Mouse (Mus musculus) embryonic facial prominence, embryonic 11.5 days (tissue): ENCODE measurements around the gene Irf8. TPM values are rescaled to one million over a fixed set of nuclear protein-coding genes. Genes with fewer than 3 reads are reported as not detected.

Experiments used
- ATAC-seq: fragments of 200-750 bp; cut with Nextera tagmentation; replicated peaks from 2 replicates; pipeline ENCODE4 v1.8.0; 2017; ENCODE audit warnings: low read depth; ENCODE audit not compliant: insufficient number of reproducible peaks, low FRiP score, low TSS enrichment
- DNase-seq: peaks from one replicate; pipeline ENCODE4 v3.0.0-alpha.2; 2015; ENCODE audit warnings: low spot score
- H3K27ac ChIP-seq: fragments of 300-500 bp; sonication (generic); replicated peaks from 2 replicates; pipeline ENCODE4 v1.5.1; 2014; ENCODE audit warnings: mild to moderate bottlenecking, low read depth, low read length, control low read depth
- H3K27me3 ChIP-seq: fragments of 300-500 bp; sonication (generic); 2 replicates; pipeline ENCODE4 v1.6.1; 2014; ENCODE audit warnings: mild to moderate bottlenecking, low read length, moderate library complexity, mixed read lengths; ENCODE audit not compliant: control insufficient read depth, insufficient read depth
- H3K36me3 ChIP-seq: fragments of 300-500 bp; sonication (generic); replicated peaks from 2 replicates; pipeline ENCODE4 v1.6.1; 2014; ENCODE audit warnings: low read depth, mild to moderate bottlenecking, low read length, moderate library complexity, mixed read lengths; ENCODE audit not compliant: control insufficient read depth, insufficient read depth
- H3K4me1 ChIP-seq: fragments of 300-500 bp; sonication (generic); 2 replicates; pipeline ENCODE4 v1.6.1; 2014; ENCODE audit warnings: low read length, mixed read lengths; ENCODE audit not compliant: control insufficient read depth, insufficient read depth
- H3K4me2 ChIP-seq: fragments of 300-500 bp; sonication (generic); 2 replicates; pipeline ENCODE4 v1.6.1; 2014; ENCODE audit warnings: low read depth, mild to moderate bottlenecking, control low read depth, low read length, moderate library complexity
- H3K4me3 ChIP-seq: fragments of 300-500 bp; sonication (generic); 2 replicates; pipeline ENCODE4 v1.5.1; 2014; ENCODE audit warnings: low read depth, low read length, control low read depth
- H3K9ac ChIP-seq: fragments of 300-500 bp; sonication (generic); replicated peaks from 2 replicates; pipeline ENCODE4 v1.6.1; 2014; ENCODE audit warnings: mild to moderate bottlenecking, control low read depth, low read length
- H3K9me3 ChIP-seq: fragments of 300-500 bp; sonication (generic); replicated peaks from 2 replicates; pipeline ENCODE4 v1.6.1; 2016; ENCODE audit warnings: mild to moderate bottlenecking, low read length, inconsistent platforms, mixed read lengths; ENCODE audit not compliant: control insufficient read depth
- WGBS: fragments of 180-500 bp; shearing (Covaris S2); extraction: QIAGEN DNeasy Blood & Tissue Kit; methylation state at CpG from one replicate; pipeline ENCODE4 v1.1.7; 2014; 5-methylcytosine and 5-hydroxymethylcytosine counted together
- polyA plus RNA-seq: library from polyadenylated mRNA; unstranded; fragments of >200 nt; fragmentation: Nextera tagmentation; extraction: Ambion mirVana; gene quantifications from 2 replicates; pipeline ENCODE4 v1.2.1, GENCODE M21; 2014

The Irf8 gene
- polyA plus RNA-seq, 1 experiment from 2014 or later = 3.4 TPM

DNA sequence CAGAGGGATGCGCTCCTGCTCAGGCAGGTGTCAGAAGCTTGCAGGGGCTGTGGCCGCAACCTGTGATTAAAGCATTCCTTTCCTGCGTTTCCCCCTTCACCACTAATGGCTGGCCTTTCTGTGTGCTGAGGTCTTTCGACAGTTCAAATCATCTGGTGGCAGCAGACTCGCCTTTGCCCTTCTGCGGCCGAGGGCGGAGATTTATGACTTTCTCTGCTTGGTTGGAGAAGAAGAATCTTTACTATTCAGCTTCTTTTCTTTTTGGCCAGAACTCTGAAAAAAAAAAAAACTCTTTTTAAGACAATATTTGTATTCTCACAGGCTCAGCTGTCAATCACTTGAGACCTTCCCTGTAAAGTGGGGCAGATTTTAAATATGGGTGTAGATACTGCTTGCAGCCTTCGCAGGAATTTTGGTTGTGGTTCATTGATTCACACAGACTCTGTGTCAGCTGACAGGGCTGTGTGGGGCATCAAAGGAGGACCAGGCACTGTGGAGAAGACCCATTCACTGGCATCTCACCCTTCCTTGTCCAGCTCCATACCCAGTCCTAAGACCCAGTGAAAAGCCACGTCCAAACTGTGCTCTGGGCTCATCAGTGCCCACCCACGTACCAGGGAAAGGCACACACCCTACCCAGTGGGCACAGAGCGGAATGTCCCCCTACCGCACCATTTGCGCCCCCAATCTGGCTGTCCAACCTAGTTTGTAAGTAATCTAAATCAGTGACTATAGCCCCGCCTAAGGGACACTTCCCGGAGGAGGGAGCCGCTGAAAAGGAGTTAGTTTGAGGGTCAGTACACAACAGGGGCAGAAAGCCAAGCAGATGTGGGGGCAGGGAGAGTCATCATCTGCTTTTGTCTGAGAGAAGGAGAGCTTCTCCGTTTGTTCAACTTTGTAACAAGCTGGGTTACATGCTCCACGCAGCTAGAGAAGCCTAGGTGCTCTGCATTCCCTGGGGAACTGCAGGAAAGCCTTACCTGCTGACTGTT, 19.4 kb downstream of the Irf8 start:
- Histone ChIP-seq H3K4me2 (no peak overlapping the region), H3K4me3 (no peak overlapping the region), H3K9me3 (no peaks in the 10 kb centered on the region), H3K4me1 (no peaks in the 10 kb centered on the region), H3K36me3 (no peaks in the 10 kb centered on the region), H3K9ac (no peak overlapping the region), H3K27me3 (no peaks in the 10 kb centered on the region), H3K27ac (no peak overlapping the region)
- no peak for DNase-seq
- ATAC-seq = no peak
- WGBS = 55% methylated on average over 19 of the region's 19 CpGs

DNA sequence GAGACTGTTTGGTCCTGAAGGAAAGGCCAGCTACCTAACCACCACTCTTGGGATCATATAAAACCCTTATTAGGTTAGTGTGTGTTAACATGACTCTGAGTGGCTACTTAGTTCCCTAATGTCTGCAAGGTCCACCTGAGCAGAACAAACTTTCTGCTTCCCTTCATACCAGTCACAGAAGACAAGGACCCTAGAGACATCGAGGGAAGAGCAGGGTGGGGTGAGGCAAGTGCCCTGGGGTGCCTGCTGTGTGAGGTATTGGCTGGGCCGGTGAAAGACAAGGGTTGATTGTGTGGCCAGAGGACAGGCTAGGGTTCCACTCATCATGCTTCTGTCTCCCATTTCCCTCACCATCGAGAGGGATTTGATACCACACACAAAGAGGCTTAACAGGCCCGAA, 21.8 kb downstream of the Irf8 start:
- Histone ChIP-seq H3K4me1 (no peaks in the 10 kb centered on the region), H3K36me3 (no peaks in the 10 kb centered on the region), H3K9ac (no peak overlapping the region), H3K4me3 (no peak overlapping the region), H3K9me3 (no peaks in the 10 kb centered on the region), H3K27ac (no peak overlapping the region), H3K4me2 (no peak overlapping the region), H3K27me3 (no peaks in the 10 kb centered on the region)
- WGBS = 29% methylated on average over 4 of the region's 4 CpGs
- ATAC-seq (no peak), DNase-seq (no peak)

DNA sequence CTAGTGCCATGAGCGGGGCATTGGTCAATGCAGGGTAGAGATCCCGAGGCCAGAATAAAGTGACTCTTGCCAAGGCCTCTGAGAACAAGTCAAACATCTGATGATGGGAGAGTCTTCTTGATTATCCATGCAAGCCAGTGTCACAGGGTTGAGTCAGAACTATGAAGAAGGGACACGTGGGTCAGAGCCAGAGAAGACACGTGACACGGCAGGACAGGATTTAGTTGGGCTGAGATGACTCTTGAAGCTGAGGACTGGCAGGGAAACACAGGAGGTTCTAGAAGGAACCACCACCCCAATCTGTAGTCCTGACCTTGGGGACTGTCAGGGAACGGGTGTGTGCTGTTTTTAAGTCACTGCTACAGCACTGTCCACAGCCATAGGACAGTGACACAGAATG, 23.7 kb downstream of the Irf8 start:
- ATAC-seq (no peak), DNase-seq (no peak)
- Histone ChIP-seq H3K4me2 (no peak overlapping the region), H3K27me3 (no peaks in the 10 kb centered on the region), H3K9me3 (no peaks in the 10 kb centered on the region), H3K27ac (no peak overlapping the region), H3K4me1 (no peaks in the 10 kb centered on the region), H3K4me3 (no peak overlapping the region), H3K9ac (no peak overlapping the region), H3K36me3 (no peaks in the 10 kb centered on the region)
- 87% methylated on average over 6 of the region's 6 CpGs for WGBS

DNA sequence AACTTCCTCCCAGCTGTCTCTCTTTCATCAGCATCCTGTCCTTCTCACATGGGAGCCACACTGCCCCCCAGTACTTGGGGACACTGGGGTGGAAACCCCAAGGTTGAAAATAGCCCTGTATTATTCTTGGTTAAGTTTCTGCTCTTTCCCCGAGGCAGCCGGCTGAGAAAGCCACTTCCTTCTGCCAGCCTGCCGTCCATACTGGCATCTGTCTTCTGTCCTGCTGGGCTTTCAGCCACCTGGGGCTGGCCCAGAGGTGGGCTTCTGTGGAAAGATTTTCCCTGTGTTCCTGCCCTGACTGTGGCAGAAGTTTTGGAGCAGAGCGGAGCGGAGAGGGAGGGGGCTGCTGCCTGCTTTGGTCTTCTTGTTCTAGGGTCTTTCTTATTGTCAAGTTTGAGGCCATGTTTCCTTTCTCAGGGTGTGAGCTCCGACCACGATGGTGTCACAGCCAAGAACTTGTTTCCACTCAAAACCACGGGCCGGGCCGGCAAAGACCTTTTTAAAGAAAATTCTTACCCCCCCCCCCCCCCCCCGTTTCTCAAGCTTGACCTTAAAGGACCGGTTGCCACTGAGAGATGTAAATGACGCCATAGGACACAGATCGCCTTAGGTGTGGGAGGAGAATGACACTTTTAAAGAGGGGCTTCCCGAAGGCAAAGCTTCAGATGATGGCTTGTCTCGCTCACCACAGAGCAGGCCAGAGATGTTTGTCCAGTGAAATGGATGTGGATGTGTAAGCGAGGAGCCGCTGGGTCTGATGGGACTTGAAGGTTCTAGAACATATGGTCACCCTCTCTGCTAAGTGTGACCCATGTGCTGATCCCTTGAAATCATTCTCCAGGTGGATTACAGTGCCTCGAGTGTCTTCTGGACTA, 24.4 kb downstream of the Irf8 start:
- no peak overlapping the region for H3K4me2 ChIP-seq
- H3K4me1 ChIP-seq = no peaks in the 10 kb centered on the region
- H3K36me3 ChIP-seq = no peaks in the 10 kb centered on the region
- H3K9ac ChIP-seq = no peak overlapping the region
- WGBS = 86% methylated on average over 19 of the region's 19 CpGs
- DNase-seq = no peak
- H3K27ac ChIP-seq = no peak overlapping the region
- no peak for ATAC-seq
- no peaks in the 10 kb centered on the region for H3K9me3 ChIP-seq
- H3K27me3 ChIP-seq = no peaks in the 10 kb centered on the region
- no peak overlapping the region for H3K4me3 ChIP-seq

DNA sequence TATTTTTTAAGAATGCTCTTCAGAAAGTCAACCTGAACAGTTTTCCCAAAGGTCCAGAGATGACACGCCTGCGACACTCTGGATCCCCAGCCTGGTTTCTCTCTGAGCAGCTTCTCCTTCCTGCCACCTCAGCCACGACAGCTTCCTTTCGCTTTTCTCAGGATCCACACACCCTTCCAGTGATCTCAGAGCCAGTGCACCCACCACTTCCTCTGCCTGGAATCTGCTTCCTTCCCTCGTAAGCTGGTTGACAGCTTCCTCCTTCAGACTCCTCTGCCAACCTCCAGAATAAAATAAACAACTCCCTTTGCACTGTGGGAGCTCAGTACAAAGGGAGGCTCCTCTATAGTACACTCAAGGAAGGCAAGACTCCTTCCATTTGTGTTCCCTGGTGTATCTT, 27.1 kb downstream of the Irf8 start:
- Histone ChIP-seq H3K9ac (no peak overlapping the region), H3K27ac (no peak overlapping the region), H3K4me2 (no peak overlapping the region)

DNA sequence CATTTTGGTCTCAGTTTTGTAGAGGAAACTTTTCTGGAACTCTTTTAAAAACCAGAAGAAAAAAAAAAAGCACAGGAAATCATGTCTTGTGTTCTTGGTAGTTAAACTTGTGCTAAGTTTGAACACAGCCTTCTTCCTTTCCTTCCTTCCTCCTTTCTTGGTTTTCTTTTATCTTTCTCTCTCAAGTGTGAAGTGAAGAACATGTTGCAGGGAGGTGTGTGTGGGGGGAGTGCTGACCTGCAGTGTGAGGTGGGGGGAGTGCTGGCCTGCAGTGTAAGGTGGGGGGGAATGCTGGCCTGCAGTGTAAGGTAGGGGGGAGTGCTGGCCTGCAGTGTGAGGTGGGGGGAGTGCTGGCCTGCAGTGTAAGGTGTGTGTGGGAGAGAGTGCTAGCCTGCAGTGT, 28.5 kb downstream of the Irf8 start:
- Histone ChIP-seq H3K4me2 (no peak overlapping the region), H3K27ac (no peak overlapping the region), H3K9ac (no peak overlapping the region), H3K36me3 (no peaks in the 10 kb centered on the region), H3K4me1 (no peaks in the 10 kb centered on the region), H3K27me3 (no peaks in the 10 kb centered on the region), H3K9me3 (no peaks in the 10 kb centered on the region), H3K4me3 (no peak overlapping the region)
- ATAC-seq = 0 out of 2 replicates have a peak, but pooled peaks have one; percentile 48
- no peak for DNase-seq

More for the DNA sequence above, 27.1 kb downstream of the Irf8 start:
- ATAC-seq = no peak
- Histone ChIP-seq H3K36me3 (no peaks in the 10 kb centered on the region), H3K4me1 (no peaks in the 10 kb centered on the region), H3K27me3 (no peaks in the 10 kb centered on the region), H3K9me3 (no peaks in the 10 kb centered on the region), H3K4me3 (no peak overlapping the region)
- no peak for DNase-seq
- 76% methylated on average over 5 of the region's 5 CpGs for WGBS

DNA sequence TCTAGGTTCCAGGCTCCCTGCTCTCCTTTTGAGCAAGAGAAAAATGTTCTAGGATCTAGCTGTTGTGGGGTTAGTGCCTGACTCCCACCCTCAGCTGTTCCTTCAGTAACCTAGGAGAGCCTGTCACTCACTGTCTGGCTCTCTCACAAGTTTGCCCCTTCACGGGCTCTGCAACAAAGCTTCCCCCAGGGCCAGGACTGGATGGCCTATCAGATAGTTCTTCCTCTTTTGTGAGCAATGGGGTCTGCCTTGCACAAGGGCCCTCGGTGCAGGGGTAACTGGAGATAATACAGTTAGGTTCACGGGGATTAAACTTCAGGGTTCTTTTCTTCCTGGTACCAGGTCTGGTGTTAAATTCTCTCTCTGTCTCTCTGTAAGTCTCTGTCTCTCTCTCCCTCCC, 30.5 kb downstream of the Irf8 start:
- no peak overlapping the region for H3K4me2 ChIP-seq
- H3K9ac ChIP-seq = no peak overlapping the region
- DNase-seq = no peak
- no peaks in the 10 kb centered on the region for H3K9me3 ChIP-seq
- no peak for ATAC-seq
- H3K36me3 ChIP-seq = no peaks in the 10 kb centered on the region
- WGBS = 37% methylated on average over 3 of the region's 3 CpGs
- H3K27me3 ChIP-seq = no peaks in the 10 kb centered on the region
- no peak overlapping the region for H3K4me3 ChIP-seq
- H3K4me1 ChIP-seq = no peaks in the 10 kb centered on the region
- no peak overlapping the region for H3K27ac ChIP-seq
